Comparison of ENCODE assay signal across 11 mouse cellular contexts in the genomic region with DNA sequence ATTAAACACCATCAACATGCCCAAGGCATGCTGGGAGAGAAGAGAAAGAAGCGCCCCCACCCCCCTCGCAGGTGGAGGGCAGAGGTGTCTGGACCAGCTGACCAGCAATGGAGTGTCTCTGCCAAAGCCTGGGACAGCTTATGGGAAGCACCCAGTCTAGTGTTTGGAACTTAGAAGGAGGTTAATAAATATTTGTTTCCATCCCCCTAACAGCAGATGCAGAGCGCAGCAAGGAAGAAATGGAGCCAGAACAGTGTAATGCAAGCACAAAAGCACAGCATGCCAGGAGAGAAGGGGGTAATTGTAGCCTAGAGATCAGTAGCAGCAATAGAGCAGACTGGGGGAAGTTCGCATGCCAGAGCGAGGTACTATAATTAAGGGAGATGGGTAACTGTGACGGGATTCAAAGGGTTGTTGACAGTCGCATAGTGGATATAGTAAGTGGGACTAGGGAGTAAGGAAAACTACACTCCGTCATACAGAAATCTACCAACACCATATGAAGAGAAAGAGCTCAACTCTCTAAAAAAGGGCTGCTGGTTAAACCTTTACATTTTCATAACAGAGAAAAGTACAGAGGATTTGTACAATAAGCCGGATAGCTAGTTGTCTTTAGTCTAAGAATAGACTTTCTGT. TPM values are rescaled to one million over a fixed set of nuclear protein-coding genes. Genes with fewer than 3 reads are reported as not detected.
A peak's percentile ranks its signal among the peaks of the same experiment; 100 is the strongest.
DNase-seq lines count a peak whose midpoint lies in the region; ATAC-seq and TF ChIP-seq lines count a peak whose summit lies in the region.
"Had no signal": no experiment of that assay in that cellular context is flagged by ENCODE, and none has a peak within 500 bp of the region (broad histone marks: within the 10 kb centered on the region; RNA-seq: fewer than 3 reads in every experiment).

No protein-coding gene starts in this region.

- no peak for ATAC-seq in heart, embryonic 13.5 days (ENCODE audit: extremely low read depth, insufficient number of reproducible peaks, low FRiP score, low TSS enrichment)
- peak; percentile 57 for ATAC-seq in forebrain, embryonic 15.5 days (replicated peaks)
- no peak for ATAC-seq in midbrain, embryonic 11.5 days (ENCODE audit: low FRiP score)
- ATAC-seq in CD4-positive, CD25-positive, alpha-beta regulatory T cell, adult 4 months, result no peak

- H3K4me1 ChIP-seq in heart, embryonic 13.5 days, result peaks cover 25% of the 10 kb centered on the region
- H3K4me1 ChIP-seq in cerebellum, adult 2 months (ENCODE audit: control insufficient read depth, insufficient read depth, low read length), result peaks cover 14% of the 10 kb centered on the region; the same call in 1 of the 2 replicates
- H3K4me1 ChIP-seq in forebrain, embryonic 15.5 days, result peaks cover 51% of the 10 kb centered on the region
- H3K4me1 ChIP-seq in midbrain, embryonic 11.5 days (ENCODE audit: control insufficient read depth, insufficient read depth, low read length), result peaks cover 25% of the 10 kb centered on the region

- H3K36me3 ChIP-seq in heart, embryonic 13.5 days, result no peaks in the 10 kb centered on the region
- H3K36me3 ChIP-seq in forebrain, embryonic 15.5 days, result no peaks in the 10 kb centered on the region
- H3K36me3 ChIP-seq in midbrain, embryonic 11.5 days (ENCODE audit: control insufficient read depth, insufficient read depth, low read length), result no peaks in the 10 kb centered on the region

- no peak overlapping the region for H3K27ac ChIP-seq in heart, embryonic 13.5 days (replicated peaks)
- no peak overlapping the region for H3K27ac ChIP-seq in cerebellum, adult 2 months (ENCODE audit: insufficient read depth, low read length)
- peak overlapping the region; percentile 21 for H3K27ac ChIP-seq in forebrain, embryonic 15.5 days (replicated peaks)
- no peak overlapping the region for H3K27ac ChIP-seq in midbrain, embryonic 11.5 days (ENCODE audit: low read depth, low read length)
- H3K27ac ChIP-seq: liver, embryonic 14.5 days had no signal

- H3K4me2 ChIP-seq in heart, embryonic 13.5 days, result peak overlapping the region; percentile 94
- peak overlapping the region; percentile 90 for H3K4me2 ChIP-seq in forebrain, embryonic 15.5 days (replicated peaks)
- H3K4me2 ChIP-seq in midbrain, embryonic 11.5 days, result peak overlapping the region; percentile 11; the same call in 1 of the 2 replicates

- no peak for TF ChIP-seq POLR2A in cerebellum, adult 2 months (IDR thresholded peaks at IDR 0.05; ENCODE audit: borderline replicate concordance, insufficient read depth, low read length)

- no peak for TF ChIP-seq CTCF in cerebellum, adult 2 months (IDR thresholded peaks at IDR 0.05; ENCODE audit: borderline replicate concordance, insufficient read depth, low read depth, low read length)

- WGBS in heart, embryonic 13.5 days, result 17% methylated on average over 9 of the region's 9 CpGs
- WGBS in cerebellum, adult 2 months, result 3% methylated on average over 9 of the region's 9 CpGs
- WGBS in forebrain, embryonic 15.5 days, result 3% methylated on average over 9 of the region's 9 CpGs
- 7% methylated on average over 9 of the region's 9 CpGs for whole genome bisulfite sequencing in midbrain, embryonic 11.5 days

- no peak for DNase-seq in heart, adult 9 months (ENCODE audit: low spot score in 2 of 2)
- DNase-seq in cerebellum, adult 2 months, result no peak
- DNase-seq in midbrain, embryonic 11.5 days (ENCODE audit: low spot score, missing footprints), result peak; percentile 93
- no peak for DNase-seq in thymus, postnatal 0 days (ENCODE audit: low spot score)
- no peak for DNase-seq in layer of hippocampus, adult 11-12 months (ENCODE audit: low spot score)
- DNase-seq: adrenal gland, adult 8-10 months had no signal

- H3K4me3 ChIP-seq in heart, embryonic 13.5 days, result 0 out of 2 replicates have a peak overlapping the region, but pooled peaks have one; percentile 82
- peak overlapping the region; percentile 99 for H3K4me3 ChIP-seq in cerebellum, adult 2 months (replicated peaks; ENCODE audit: insufficient read depth, low read depth, low read length)
- H3K4me3 ChIP-seq in forebrain, embryonic 15.5 days, result peak overlapping the region; percentile 3
- H3K4me3 ChIP-seq in midbrain, embryonic 11.5 days (ENCODE audit: low read depth, low read length), result no peak overlapping the region

- no peak overlapping the region for H3K9ac ChIP-seq in heart, embryonic 13.5 days
- no peak overlapping the region for H3K9ac ChIP-seq in forebrain, embryonic 15.5 days (replicated peaks)
- H3K9ac ChIP-seq in midbrain, embryonic 11.5 days (ENCODE audit: low read length), result no peak overlapping the region
- H3K9ac ChIP-seq: liver, embryonic 14.5 days had no signal

- H3K9me3 ChIP-seq in heart, embryonic 13.5 days, result no peaks in the 10 kb centered on the region
- no peaks in the 10 kb centered on the region for H3K9me3 ChIP-seq in forebrain, embryonic 15.5 days
- no peaks in the 10 kb centered on the region for H3K9me3 ChIP-seq in midbrain, embryonic 11.5 days (ENCODE audit: control insufficient read depth, low read length)

- peaks cover 40% of the 10 kb centered on the region for H3K27me3 ChIP-seq in heart, embryonic 13.5 days (replicated peaks)
- H3K27me3 ChIP-seq in cerebellum, adult 2 months (ENCODE audit: control insufficient read depth, insufficient read depth, low read length), result no peaks in the 10 kb centered on the region
- H3K27me3 ChIP-seq in forebrain, embryonic 15.5 days, result no peaks in the 10 kb centered on the region
- H3K27me3 ChIP-seq in midbrain, embryonic 11.5 days (ENCODE audit: control insufficient read depth, insufficient read depth, low read length), result no peaks in the 10 kb centered on the region
- H3K27me3 ChIP-seq: CH12.LX had no signal

RNA-seq across cellular contexts. Expression of a gene that starts 1.5 kb away (rescaled TPM):
- 2.9 and 3.7 TPM in 2 replicates for polyA plus RNA-seq in heart, embryonic 13.5 days (2015; fragmentation: Nextera tagmentation; extraction: Ambion mirVana)
- polyA plus RNA-seq in cerebellum, adult 2 months (2012; rRNA removed), result 28.5 and 31.9 TPM in 2 replicates
- 10.1 and 11.6 TPM in 2 replicates for polyA plus RNA-seq in forebrain, embryonic 15.5 days (2015; fragmentation: Nextera tagmentation; extraction: Ambion mirVana)
- 15.7 and 16.2 TPM in 2 replicates for polyA plus RNA-seq in midbrain, embryonic 11.5 days (2014; fragmentation: Nextera tagmentation; extraction: Ambion mirVana)
- polyA plus RNA-seq in CD4-positive, CD25-positive, alpha-beta regulatory T cell, adult 4 months (2017; shearing (Covaris generic)), result 1 to 10 TPM in 1 of 2 experiments, under 1 TPM in 1; 0.37 to 1.4 TPM
- polyA plus RNA-seq in thymus, postnatal 0 days (2015; fragmentation: Nextera tagmentation; extraction: Ambion mirVana), result 1.0 and 2.2 TPM in 2 replicates

Comparison
In these comparisons a context has a peak if more than half of its experiments do, and no peak if none do; other contexts are left out.
1. H3K4me2 ChIP-seq: peak in every context shown above with its lines; median percentile 94 in heart, embryonic 13.5 days; 90 in forebrain, embryonic 15.5 days; 11 in midbrain, embryonic 11.5 days.